Mouse (Mus musculus) inflammation-experienced regulatory T-cells (primary cell): ENCODE measurements around the gene Arfgap1. TPM values are rescaled to one million over a fixed set of nuclear protein-coding genes. Genes with fewer than 3 reads are reported as not detected.

Experiments
- polyA plus RNA-seq, 2 experiments: library from polyadenylated mRNA; unstranded; fragments of 100-300 nt; shearing (Covaris generic); gene quantifications; one replicate each; pipeline ENCODE4 v1.2.1; 2017

Gene Arfgap1
- 10 to 100 TPM; 73.5 to 86.8 TPM for polyA plus RNA-seq

DNA sequence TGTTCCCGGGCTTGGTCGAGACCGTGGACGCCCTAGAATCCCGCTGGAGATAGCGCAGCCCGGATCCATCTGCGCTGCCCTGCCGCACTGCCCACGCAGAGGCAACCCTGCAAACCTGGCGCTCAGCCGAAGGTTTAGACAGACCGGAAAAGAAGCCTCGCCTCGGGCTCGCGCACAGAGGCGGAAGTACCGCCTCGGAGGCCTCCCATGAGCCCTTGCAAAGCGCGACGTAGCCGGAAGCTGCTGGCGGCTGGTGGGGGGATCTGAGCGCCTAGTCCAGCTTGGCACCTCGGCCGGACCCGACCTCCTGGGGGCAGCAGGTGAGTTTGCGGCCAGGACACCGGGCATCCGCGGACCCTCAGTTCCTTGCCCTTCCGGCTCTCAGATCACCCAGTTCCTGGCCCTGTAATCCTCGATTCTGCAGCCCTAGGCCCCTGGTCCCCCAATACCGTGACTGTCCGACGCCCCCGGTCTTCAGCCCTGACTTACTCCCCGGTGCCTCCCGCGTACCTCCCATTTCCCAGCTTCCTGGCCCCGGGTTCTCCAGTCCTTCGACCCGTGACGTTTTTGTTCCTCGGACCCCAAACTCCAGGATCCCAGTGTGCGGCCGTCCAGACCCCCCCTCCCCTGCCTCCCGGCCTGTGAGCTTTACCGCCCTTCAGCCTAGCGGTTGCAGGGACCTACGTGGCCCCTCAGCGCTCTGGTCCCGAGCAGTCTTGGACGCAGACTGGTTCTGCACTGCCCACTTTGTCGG, at the start of gene Arfgap1:
TSS of gene Arfgap1 (plus strand) at position 216 of the 754 bp plus-strand sequence.

DNA sequence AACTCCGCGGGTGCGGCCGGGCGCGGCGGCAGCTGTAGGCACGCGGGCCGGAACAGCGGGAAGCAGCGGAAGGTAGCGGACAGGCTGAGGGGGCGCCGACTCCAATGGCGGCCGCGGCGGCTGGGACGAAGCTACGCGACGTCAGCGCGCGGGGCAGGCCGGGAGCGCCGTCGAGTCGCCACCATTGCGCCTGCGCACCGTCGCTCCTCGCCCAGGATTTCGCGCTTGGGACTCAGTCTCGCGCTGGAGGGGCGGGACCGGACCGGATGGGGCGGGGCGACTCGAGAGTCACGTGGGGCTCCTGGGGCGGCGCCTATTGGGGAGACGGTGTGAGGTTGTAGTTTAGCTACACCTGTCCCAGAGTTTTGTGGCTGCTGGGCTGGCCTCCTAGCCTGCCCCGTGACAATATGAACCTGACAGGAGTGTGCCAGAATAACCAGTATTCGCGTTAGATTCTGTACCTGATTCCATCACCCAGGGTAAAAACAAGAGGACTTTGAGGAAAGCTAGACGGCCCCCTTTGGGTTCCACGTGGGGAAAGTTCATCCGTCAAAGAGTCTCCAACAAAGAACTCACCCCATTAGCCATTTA, 46.1 kb upstream of the Arfgap1 start, which contains the start of gene Ythdf1:
TSS of gene Ythdf1 (minus strand) at position 140 of the 591 bp plus-strand sequence.

DNA sequence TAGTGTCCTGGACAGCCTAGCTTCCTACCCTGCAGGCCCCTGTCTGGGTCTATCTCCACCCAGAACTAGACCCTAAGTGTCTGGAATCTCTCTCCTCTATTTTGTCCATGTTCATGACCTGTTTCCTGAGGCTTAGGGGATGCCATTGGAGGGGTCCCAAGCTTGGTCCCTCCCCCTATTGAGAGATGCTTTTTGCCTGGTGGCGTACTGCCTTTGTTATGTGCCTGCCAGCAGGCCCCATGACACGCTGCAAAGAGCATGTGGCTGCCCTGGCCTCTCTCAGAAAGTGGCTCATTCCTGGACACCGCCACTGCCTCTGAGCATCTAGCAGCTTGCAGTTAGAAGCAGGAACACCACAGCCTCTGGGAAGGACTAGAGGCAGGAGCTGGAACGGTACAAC, 38.3 kb upstream of the Arfgap1 start, which contains the start of gene Birc7:
TSS of gene Birc7 (plus strand) at position 301 of the 400 bp plus-strand sequence.

DNA sequence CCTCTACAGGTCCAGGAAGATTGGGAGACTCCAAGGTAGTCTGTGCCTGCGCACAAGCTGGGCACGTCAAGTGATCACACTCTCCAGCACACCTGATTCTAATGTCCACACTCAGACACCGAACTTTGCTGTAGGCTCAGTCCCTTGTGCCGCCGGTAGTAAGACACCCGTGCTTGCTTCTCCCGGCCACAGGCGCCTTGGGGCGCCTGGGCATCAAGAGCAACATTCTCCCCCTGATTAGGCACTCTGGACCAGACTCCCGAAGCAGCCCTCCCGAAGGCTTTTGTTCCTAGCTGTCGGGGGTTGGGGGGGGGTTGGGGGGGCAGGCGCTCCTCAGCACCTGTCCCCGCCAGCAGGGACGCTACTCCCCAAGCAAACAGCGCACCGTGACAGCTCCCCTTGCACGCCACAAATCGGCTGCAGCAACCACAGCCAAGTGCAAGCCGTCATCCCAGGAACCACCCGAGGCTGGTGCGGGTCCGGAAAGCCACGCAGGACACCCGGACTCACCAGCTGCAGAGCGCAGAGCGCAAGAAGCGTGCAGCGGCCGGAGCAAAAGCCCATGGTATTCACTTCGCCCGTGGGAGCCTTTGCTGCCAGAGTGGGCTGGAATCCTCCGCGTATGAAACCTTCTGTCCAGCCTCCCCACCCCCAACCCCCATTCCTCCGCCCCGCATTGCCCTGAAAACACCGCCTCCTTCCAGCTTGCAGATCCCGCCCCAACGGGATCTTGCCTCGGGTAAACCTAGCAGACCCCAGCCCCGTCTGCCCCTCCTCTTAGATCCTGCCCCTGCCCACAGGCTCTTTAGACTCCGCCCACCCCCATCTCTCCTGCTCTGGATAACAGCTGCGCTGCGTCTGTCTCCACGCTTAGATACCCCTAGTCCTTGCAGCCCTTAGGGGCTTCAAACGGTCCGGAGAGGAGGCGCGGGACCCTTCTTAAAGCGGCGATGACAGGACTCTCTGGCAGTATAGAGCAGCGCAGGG, 12.7 kb upstream of the Arfgap1 start, which contains the start of gene Nkain4:
TSS of gene Nkain4 (minus strand) at position 639 of the 987 bp plus-strand sequence.

DNA sequence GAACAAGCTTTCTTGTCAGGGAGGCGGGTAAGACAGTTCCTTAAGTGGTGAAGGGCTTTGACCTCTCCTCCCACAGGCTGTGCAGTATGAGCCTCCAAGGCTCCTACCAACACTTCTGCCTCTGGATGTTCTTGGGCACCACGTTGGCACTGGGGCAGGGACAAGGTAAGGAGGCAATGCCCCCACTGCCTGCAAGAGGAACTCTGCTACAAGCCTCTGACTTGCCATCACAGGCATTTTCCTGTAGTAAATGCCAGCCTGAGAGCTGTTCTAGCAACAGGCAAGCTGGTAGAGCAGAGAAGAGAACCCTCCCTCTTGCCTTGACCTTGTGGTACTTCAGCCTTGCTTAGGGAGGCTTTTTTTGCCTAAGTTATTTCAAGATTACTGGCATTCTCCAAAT, 19.4 kb downstream of the Arfgap1 start, which contains the start of gene Col20a1:
TSS of gene Col20a1 (plus strand) at position 87 of the 400 bp plus-strand sequence.

Other genes starting within 250 kb of the Arfgap1 start
- gene Slc17a9, start 242.0 kb upstream of the Arfgap1 start, polyA plus RNA-seq, result 10 to 100 TPM; 58.6 to 61.1 TPM
- under 1 TPM; 0.30 to 0.75 TPM for gene Bhlhe23, start 190.3 kb upstream of the Arfgap1 start, polyA plus RNA-seq
- 10 to 100 TPM; 67.4 to 83.3 TPM for gene Ythdf1, start 46.3 kb upstream of the Arfgap1 start, polyA plus RNA-seq
- gene Birc7, start 38.2 kb upstream of the Arfgap1 start, polyA plus RNA-seq, result 1 to 10 TPM in 1 of 2 experiments, not detected in 1; 1.2 TPM
- gene Nkain4, start 12.5 kb upstream of the Arfgap1 start, polyA plus RNA-seq, result not detected
- 1 to 10 TPM in 1 of 2 experiments, under 1 TPM in 1; 0.23 to 1.6 TPM for gene Col20a1, start 19.3 kb downstream of the Arfgap1 start, polyA plus RNA-seq
- not detected for gene Chrna4, start 76.3 kb downstream of the Arfgap1 start, polyA plus RNA-seq
- under 1 TPM; 0.16 to 0.60 TPM for gene Kcnq2, start 168.1 kb downstream of the Arfgap1 start, polyA plus RNA-seq
- gene Eef1a2, start 189.8 kb downstream of the Arfgap1 start, polyA plus RNA-seq, result 1 to 10 TPM in 1 of 2 experiments, under 1 TPM in 1; 0.07 to 1.2 TPM
- gene Ppdpf, start 220.0 kb downstream of the Arfgap1 start, polyA plus RNA-seq, result 100 to 1,000 TPM; 247 to 261 TPM
- gene Ptk6, start 235.6 kb downstream of the Arfgap1 start, polyA plus RNA-seq, result under 1 TPM; 0.19 to 0.39 TPM
- 1 to 10 TPM in 1 of 2 experiments, not detected in 1; 1.2 TPM for gene Srms, start 246.0 kb downstream of the Arfgap1 start, polyA plus RNA-seq